Mouse (Mus musculus) telencephalon, adult 2 months (tissue): Measurements from ENCODE around the gene Gm47969.
"Not testable (repeated sequence)": the region's sequence is repeated elsewhere in the genome, so short reads cannot be mapped to it uniquely, and the experiment has no call there.

Source experiments
- DNase-seq: peaks from one replicate; pipeline ENCODE4 v3.0.0-alpha.2; 2011; ENCODE audit warnings: low read depth, low spot score

The Gm47969 gene

GRCm38 (mm10) chr1:83044882-83045427 lies at the start of gene Gm47969:
Gene Gm47969 (plus strand): TSS chr1:83044932.
- no peak for DNase-seq

GRCm38 (mm10) chr1:83000306-83000705 lies 44.4 kb upstream of the Gm47969 start, which contains the start of gene Gm47959:
Gene Gm47959 (plus strand): TSS chr1:83000548.
- DNase-seq = not testable (repeated sequence)

- DNase-seq = no peak
Observed at GRCm38 (mm10) chr1:83006218-83007179, 38.2 kb upstream of the Gm47969 start.

- DNase-seq = no peak
Observed at GRCm38 (mm10) chr1:83007471-83007870, 37.3 kb upstream of the Gm47969 start.

GRCm38 (mm10) chr1:83014477-83014876 lies 30.3 kb upstream of the Gm47969 start:
- no peak for DNase-seq

DNA sequence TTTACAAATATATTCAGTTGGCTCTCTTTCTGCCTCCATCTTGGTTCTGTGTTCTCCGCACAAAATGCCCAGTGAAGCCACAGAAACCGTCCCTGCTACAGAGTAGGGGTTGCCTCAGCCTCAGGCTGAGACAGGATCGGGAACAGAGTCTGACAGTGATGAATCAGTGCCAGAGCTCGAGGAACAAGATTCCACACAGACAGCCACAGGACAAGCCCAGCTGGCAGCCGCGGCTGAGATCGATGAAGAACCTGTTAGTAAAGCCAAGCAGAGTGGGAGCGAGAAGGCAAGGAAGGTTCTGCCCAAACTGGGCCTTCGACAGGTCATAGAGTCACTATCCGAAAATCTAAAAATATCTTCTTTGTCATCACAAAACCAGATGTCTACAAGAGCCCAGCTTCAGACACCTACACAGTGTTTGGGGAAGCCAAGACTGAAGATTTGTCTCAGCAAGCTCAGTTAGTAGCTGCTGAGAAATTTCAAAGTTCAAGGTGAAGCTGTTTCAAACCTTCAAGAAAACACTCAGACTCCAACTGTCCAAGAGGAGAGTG lies 29.3 kb upstream of the Gm47969 start:
- no peak for DNase-seq

DNA sequence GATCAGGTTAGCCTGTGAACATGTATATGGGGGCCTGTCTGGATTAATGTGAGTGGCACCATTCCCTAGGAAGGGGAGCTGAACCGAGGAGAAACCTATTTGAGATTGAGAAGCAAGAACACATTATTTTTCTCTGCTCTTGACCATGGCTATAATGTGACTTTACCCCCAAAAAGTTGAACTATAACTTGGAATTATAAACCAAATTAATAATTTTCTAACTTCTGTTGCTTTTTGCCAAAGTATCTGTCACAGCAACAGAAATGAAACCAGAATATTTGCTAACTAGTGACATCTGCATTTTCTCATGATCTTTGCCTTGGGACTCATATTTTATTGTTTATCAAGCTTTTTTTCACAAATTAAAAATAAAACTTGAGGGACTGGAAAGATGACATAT lies 28.2 kb upstream of the Gm47969 start:
- no peak for DNase-seq

DNA sequence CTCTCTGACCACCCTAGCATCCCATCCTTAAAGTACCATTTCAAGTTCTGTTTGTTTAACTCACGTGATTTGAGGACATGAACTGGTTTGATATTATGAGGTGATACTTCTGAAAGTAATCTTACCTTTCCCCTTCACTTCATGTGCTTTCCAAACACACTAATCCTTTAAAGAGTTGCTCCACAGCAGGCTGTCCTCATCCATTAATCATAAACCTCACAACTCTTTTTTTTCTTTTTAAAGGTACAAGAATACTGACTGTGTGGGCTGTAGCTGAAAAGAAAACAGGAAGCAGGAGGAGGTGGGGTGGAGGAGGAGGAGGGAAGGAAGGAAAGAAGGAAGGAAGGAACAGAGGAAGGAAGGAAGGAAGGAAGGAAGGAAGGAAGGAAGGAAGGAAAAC lies 12.8 kb upstream of the Gm47969 start:
- no peak for DNase-seq

DNA sequence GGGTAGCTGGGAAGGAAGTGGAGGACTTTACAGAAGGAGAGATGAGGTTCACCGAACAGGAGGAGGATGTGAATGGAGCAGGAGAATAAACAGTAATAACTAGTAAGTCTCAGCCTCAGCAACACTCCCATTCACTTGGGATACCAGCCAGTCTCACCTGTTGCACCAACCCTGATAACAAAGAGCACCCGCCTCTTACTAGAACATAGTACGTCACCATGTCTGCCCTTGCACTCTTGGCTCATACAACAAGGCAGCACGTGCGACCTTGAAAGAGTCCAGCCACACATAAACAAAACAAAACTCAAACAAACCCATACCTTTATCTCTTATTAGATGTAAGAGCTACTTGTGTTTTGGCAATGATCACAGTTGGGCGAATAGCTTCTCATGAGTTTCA lies 12.2 kb upstream of the Gm47969 start:
- DNase-seq = no peak

DNA sequence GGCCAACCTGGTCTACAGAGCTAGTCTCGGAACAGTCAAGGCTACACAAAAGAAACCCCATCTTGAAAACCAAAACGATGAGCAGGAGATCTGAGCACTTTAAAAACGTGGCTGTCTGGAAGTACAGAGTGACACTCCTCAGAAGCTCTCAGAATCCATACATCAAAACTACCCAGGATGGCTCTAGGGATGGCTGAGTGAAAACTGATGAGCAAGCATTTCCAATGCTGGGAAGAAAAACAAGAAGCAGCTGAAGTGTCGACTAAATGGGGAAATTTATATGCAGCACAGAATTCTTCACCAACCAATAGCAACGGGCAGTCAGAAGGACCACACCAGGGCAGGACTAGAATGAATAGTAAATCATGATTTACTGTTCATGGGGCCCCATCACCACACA lies 10.2 kb upstream of the Gm47969 start:
- no peak for DNase-seq

- no peak for DNase-seq
Observed at GRCm38 (mm10) chr1:83036892-83037667, 7.7 kb upstream of the Gm47969 start.

- DNase-seq = peak; percentile 47
Observed at GRCm38 (mm10) chr1:83038109-83038672, 6.5 kb upstream of the Gm47969 start, which contains the start of gene Slc19a3. Gene Slc19a3 (minus strand): TSS chr1:83038448.

- no peak for DNase-seq
Observed at GRCm38 (mm10) chr1:83039080-83039479, 5.7 kb upstream of the Gm47969 start.

DNA sequence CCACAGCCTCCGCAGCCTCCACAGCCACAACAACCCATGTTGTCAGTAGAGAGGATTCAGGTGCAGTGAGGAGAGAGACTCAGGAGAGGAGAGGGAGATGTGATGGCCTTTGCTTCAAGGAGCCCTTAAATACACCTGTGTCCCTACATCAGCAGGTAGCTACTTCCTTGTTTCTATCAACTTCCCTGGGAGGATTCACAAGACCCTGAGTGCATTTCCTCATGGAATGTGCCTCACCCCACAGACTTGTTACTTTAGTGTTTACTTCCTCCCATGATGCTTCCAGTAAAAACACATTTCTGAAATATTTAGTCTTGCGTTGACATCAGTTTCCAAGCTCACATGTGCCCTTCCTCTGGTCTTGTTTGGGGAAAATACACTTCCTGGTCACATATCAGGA lies 2.4 kb upstream of the Gm47969 start, which contains the start of gene Krtap28-10:
Krtap28-10 (minus strand) TSS at position 101 of the 400 bp plus-strand sequence.
- no peak for DNase-seq

DNA sequence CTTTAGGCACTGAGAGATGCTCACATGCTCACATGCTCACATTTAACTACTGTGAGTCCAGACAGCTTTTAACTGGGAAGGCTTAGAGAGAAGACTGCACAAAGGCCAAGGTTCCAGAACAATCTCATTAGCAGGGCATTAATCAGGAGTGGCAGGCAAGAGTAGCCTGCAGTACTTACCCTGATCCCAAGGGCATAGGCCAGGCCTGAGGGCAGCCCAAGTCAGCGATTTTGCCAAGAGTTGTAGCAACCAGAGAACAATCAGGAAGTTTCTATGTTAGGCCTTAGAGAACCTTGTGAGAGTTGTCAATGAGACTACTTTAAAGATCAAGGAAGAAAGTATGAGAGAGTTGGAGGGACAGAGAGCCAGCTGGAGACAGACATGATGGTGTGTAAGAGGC lies 13.7 kb downstream of the Gm47969 start:
- no peak for DNase-seq

DNA sequence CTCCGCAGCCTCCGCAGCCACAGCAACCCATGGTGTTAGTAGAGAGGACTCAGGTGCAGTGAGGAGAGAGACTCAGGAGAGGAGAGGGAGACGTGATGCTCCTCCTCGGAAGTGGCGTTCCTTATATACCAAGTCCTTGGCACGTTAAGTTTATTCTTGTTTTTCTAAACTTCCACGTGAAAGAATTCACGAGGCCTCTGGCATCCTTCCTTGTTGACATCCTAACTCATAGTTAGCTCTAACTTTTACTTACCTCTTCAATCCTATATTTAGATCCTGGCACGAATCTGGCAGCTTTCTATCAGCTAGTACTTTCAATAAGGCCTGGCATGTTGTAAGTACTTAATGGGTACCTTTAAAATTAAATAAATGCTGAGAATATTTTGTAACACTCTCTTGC lies 14.5 kb downstream of the Gm47969 start, which contains the start of gene A030005K14Rik:
A030005K14Rik (minus strand) TSS at position 101 of the 400 bp plus-strand sequence.
- DNase-seq = no peak

DNA sequence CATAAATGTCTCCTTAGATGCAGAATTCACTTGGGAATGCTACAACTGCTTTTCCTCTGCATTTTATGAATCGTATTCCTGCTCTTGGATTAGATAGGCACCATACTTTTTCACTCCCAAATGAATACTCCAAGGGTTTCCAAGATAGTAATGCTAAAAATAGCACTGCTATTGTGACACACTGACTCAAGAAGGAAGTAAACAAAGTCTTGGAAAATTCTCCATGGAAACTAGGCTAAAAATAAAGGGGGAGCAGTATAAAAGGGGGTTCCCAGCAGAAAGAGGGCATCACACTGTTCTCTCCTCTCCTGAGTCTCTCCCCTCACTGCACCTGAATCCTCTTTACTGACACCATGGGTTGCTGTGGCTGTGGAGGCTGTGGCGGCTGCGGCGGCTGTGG lies 15.9 kb downstream of the Gm47969 start, which contains the start of gene Krtap28-13:
Krtap28-13 (plus strand) TSS at position 288 of the 400 bp plus-strand sequence.
- DNase-seq = no peak

GRCm38 (mm10) chr1:83064851-83065250 lies 20.1 kb downstream of the Gm47969 start:
- no peak for DNase-seq

DNA sequence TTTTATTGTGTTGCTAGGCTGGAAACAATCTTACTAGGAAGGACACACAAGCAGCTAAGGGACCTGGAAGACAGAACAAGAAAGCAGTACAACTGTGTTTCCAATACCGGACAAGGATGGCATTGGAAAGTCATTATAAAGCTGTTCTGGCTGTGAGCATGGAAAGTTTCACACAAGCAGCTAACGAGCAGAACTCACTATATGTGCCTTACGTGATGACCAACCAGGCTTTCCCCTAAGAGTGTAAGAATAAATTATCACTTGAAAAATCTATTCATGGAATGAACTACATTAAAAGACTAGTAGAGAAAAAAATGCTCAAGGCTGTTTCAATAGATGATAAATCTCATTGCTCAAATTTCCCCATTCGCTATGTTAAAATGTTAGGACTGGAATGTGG lies 21.8 kb downstream of the Gm47969 start:
- DNase-seq = no peak

- no peak for DNase-seq
Observed at GRCm38 (mm10) chr1:83067205-83067604, 22.5 kb downstream of the Gm47969 start.
